Mouse (Mus musculus): ENCODE results near the gene Gm9602. TPM values are rescaled to one million over a fixed set of nuclear protein-coding genes. Genes with fewer than 3 reads are reported as not detected.

Gene Gm9602
- not detected for total RNA-seq (2023)

GRCm38 (mm10) chr14:4776037-4776436, at the start of gene Gm9602:
Gene Gm9602, plus strand, starts transcription at chr14:4776337.

Other genes with a start within 250 kb of the Gm9602 start
- gene Gm3047, start 220.9 kb upstream of the Gm9602 start, total RNA-seq (2023) = not detected
- gene Gm8159, start 144.0 kb upstream of the Gm9602 start, total RNA-seq (2023) = not detected
- not detected for gene Gm3239, start 112.1 kb upstream of the Gm9602 start, total RNA-seq (2023)
- not detected for gene Gm7876, start 67.1 kb upstream of the Gm9602 start, total RNA-seq (2023)
- gene Gm3252, start 49.6 kb upstream of the Gm9602 start, total RNA-seq (2023) = not detected
- gene Gm3269, start 61.8 kb downstream of the Gm9602 start, total RNA-seq (2023) = not detected
- gene Gm3264, start 79.2 kb downstream of the Gm9602 start, total RNA-seq (2023) = not detected
- not detected for gene Gm3278, start 116.1 kb downstream of the Gm9602 start, total RNA-seq (2023)
- gene Gm8297, start 207.6 kb downstream of the Gm9602 start, total RNA-seq (2023) = not detected
- not detected for gene Gm3298, start 239.6 kb downstream of the Gm9602 start, total RNA-seq (2023)